Mouse (Mus musculus) T-helper 2 cell (primary cell): ENCODE results near the gene Nkd1.

Source experiments
- in situ Hi-C: fragments of 300-600 bp; cut with MboI, MseI; formaldehyde crosslinking; loops from one replicate; pipeline ENCODE4 v1.15.1; 2025; ENCODE audit warnings: high pct_unique_total_duplicates

Nkd1 gene

DNA sequence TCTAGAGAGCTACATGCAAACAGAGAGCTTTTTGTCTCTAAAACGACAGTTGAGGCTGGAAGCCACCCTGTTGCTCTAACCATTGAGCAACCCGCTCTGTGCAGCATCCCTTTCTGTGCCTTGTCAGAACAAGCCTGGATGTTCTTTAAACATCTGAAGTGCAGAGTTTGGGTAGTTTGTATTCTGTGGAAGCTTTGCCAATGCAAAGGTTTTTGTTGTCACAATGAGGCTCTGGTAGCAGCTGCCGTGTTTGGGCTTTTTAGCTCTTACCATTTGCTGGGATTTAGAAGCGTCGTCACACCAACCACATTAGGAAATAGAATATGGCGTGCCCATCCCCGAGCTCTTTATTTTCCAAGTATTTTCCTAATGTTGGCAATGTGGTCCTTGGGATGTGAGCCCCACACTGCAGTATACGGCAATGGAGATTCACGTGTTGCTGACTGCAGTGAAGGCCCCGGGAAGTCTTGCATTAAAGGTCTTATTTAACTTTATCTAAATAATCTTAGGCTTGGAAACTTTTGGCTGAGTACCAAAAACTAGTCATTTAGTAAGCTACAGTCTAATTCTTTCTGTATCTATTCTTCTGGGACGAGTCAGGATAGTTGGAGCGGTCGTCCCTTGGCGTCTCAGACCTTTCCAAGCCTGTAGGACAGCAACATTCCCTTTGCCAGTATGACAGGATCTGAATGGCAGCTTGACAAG is 51.9 kb downstream of the Nkd1 start:
- in situ Hi-C loops, result no loop called here

DNA sequence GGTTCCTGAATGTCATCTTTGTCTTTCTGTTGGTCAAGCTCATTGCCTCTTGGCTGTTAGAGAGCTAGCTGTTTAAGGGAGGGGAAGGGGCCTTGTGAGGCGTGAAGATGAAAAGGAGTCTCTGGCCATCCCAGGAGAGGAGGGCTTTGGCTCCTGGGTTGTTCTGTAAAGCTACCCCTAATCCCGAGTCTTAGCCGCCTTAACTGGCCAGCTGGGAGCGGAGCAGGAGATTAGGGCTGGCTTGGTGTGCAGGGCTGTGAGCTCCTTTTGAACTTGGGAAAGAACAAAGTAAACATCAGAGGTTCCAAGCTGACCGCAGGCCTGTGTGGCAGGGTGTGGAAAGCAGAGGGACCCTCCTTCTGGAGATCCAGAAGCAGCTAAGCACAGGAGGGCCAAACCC is 53.8 kb downstream of the Nkd1 start:
- in situ Hi-C loops, result loop anchor here (25.0 kb wide), 1 partner anchor 1212 kb away; no protein-coding TSS in a partner anchor

DNA sequence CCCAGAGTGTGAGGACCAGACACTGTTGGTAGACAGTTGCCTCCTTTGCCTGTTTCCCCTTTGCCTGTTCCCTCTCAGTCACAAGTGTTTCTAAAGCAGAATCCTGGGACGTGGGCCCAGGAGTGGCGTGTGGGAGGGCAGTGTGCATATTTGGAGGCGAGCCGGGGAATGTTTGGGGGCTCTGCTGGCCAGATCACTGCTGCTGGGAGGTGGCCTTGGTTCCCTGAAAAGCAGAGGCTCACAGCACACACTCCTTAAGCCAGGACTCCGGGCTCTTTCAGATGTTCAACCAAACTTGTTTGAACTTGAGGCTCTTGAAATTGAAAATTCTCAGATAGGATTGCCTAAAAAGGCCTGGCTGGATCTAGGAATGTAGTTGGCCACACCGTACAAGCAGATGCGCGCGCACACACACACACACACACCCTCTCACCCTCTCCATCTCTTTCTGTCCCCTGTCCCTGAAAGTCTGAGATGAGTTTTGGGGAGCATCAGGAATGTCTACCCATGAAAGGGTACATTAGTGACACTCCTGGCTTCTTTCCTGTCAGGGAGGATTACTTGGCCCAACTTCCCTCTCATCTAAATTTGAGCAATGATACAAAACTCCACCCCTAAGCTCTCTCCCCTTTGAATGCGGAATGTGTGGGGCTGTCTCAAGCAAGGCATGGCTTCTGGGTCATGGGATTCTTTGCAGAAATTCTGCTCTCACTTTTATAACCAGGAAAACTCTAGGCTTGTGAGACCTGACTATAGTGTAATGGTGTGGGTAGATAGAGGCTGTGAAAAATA is 55.4 kb downstream of the Nkd1 start:
- in situ Hi-C loops, result loop anchor here (25.0 kb wide), 1 partner anchor 1211 kb away; no protein-coding TSS in a partner anchor

DNA sequence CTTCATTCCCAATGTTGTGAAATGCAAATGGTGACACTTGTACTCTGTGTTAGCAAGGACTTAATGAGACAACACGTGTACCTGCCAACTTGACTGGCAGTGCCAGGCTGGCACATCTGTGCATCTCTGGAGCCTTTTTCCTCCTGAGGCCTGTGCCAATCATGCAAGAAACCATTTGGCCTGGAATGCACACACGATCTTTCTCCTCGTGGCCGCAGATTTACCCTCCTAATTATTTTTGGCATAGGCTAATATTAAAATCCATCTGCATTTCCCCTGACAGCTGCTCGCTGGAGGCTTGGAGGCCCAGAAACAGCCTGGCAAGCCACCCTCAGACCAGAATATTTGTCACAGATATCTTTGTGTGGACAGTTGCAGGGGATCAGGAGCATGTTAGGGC is 56.5 kb downstream of the Nkd1 start:
- in situ Hi-C loops, result loop anchor here (25.0 kb wide), 1 partner anchor 1210 kb away; no protein-coding TSS in a partner anchor

DNA sequence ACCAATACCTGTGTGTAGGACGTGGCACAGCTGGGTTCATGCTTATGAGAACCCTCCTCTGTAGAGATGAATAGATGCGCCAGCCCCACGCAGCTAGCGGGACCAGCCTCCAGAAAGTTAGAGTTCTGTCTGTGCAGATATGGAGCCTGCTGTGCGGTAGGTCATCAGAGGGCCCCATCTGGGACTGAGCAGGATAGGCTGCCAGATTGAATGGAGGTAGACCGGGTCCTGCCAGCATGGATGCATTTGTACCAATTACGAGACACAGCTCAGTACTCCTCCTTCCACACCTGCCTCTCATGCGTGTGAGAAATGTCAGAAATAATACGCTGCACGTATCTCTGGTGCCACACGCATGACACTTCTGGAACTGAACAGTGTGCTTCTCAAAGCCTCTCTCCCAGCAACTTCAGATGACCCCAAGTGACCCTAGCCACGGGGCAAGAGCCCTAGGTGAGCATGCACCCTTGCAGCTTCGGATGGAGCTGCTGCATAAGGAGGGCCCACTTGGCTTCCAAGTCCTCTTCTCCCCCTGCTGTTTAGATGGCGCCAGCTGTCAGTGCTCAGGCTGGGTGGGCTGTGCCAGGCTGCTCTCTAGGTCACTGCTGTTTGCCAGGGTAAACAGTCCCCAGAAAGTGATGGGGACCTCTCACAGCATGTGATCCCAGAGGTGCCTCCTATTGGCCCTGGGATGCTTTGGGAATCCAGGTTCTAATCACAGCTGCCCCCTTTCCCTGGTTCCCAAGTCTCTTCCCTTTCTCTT is 57.4 kb downstream of the Nkd1 start:
- in situ Hi-C loops, result loop anchor here (25.0 kb wide), 1 partner anchor 1209 kb away; no protein-coding TSS in a partner anchor

DNA sequence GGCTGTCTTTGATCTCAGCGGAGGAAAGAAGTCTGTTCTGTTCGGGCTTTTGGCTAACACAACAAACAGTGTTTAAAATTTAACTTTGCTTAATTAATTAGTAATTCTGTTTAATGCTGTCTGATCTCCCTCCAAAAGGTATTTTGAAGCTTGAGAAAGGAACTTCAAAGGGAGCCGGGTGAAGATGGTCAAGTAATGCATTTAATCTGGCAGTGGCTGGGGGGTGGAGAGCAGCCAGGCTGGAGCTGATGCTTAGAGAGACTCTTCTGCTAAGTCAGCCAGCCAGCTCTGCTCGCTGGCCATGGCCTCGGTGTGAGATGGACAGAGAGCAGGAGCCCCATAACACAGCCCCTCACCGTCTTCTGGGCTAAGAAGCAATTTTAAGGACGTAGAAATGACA is 58.1 kb downstream of the Nkd1 start:
- in situ Hi-C loops, result loop anchor here (25.0 kb wide), 1 partner anchor 1208 kb away; no protein-coding TSS in a partner anchor

DNA sequence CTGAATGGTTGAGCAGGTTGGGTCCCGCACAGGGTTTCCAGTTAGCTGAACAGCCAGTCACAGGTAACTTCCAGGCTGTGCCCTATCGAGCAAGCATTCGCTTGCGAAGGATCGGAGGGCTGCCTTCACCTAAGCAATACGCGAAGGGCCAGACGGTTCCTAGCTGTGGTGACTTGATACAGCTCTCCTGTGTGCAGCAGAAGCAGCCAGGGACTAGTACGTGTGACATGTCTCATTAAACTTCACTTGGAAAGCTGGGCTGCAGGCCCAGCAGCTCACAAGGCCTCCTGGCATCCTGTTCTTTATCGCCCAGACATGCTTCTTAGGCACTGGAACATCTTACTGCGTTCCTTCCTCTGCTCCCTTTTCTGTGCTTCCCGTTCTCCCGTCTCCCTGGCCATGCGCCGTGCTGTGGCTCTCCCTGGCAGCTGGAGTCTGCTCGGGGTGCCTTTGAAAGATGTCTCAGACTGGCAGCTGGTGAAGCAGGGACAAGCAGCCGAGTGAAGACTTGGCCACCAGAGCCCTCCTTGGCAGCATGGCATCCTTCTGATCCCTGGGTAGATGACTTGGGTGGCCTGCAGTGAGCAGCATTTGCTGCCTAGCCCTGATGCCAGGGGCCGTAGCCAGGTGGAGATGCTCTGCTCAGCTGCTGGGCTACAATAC is 58.6 kb downstream of the Nkd1 start:
- in situ Hi-C loops, result loop anchor here (25.0 kb wide), 1 partner anchor 1208 kb away; no protein-coding TSS in a partner anchor

DNA sequence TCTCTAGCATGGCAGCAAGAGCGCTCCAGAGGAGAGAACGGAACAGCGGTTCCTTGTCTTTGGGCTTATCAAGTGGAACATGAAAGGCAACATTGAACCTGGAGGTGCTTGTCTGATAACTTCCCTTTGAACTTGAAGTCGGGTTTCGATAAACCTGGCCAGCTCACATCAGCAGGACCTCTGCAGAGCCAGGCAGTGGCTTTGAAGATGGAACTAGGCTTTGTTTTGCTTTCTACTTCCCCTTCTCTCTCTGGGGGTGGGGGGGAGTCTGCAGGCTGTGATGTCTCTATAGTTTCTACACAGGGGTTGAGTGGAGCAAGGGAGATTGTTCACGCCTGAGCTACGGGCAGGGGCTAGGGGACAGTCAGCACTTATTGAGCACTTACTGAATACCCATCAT is 59.6 kb downstream of the Nkd1 start:
- in situ Hi-C loops, result loop anchor here (25.0 kb wide), 1 partner anchor 1207 kb away; no protein-coding TSS in a partner anchor

DNA sequence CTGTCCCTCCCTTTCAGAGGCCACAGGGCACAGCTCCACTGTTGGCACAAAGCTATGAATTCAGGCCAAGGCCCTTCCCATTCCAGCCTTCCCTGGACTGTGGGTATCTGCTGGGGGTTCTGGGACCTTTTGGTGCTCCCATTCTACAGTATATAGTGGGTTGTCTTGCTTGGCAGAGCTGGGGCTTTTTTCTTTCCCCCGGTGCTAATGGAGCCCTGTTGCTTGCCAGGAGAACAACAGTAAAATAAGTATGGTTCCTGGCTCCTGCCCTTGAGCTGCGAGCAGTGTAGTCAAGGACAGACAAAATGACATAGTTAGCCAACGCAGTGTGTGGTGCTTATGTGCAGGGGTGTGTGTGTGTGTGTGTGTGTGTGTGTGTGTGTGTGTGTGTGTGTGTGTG is 62.7 kb downstream of the Nkd1 start:
- in situ Hi-C loops, result loop anchor here (25.0 kb wide), 1 partner anchor 1203 kb away; no protein-coding TSS in a partner anchor

DNA sequence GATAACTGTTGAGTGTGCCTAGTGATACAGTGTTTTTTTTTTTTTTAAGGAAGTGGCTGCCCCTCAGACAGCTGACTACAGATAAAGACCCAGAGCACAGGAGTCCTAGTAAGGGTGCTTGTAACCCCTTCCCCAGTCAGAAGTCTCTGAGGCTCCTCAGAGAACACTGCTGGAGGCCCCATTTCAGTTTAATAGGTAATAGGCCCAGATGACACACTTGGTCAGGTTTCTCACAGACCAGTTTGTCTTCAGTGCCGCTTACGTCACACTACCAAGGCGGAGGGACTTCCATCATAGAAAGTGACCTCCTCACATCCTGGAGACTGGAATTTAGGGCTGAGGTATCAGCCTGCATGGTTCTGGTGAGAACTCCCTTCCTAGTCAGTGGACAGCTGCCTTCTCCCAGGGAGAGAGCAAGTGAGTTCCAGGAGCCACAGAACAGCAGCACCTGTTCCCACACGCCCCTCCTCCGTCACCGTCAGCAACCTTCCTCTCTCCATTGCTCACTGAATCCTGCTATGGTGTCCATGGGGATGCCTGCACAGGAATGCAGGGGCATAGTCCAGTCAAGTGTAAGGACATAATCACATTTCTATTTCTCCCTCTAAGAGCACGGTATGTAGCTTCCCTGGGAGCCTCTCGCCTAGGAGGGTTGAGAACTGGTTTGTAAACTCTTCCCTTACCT is 67.2 kb downstream of the Nkd1 start:
- in situ Hi-C loops, result loop anchor here (25.0 kb wide), 1 partner anchor 1199 kb away; no protein-coding TSS in a partner anchor

DNA sequence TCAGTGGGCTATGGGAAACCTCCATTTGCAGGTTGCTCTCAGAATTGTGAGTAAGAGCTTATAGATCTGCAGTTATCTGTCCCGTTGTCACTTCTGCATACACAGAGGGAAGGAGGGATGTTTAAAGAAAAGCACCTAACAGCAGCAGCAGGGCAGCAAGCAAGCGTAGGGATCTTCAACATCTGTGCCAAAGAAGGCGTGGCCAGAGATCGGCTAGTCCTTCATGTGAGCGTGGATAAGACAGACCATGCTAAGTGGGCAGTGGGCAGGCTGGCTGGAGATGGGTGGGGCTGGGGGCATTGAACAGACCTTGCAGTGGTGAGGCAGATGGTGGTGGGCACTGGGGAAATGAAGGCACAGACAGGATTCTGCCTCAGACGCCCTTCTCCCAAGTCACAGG is 69.1 kb downstream of the Nkd1 start:
- in situ Hi-C loops, result loop anchor here (25.0 kb wide), 1 partner anchor 1197 kb away; no protein-coding TSS in a partner anchor

DNA sequence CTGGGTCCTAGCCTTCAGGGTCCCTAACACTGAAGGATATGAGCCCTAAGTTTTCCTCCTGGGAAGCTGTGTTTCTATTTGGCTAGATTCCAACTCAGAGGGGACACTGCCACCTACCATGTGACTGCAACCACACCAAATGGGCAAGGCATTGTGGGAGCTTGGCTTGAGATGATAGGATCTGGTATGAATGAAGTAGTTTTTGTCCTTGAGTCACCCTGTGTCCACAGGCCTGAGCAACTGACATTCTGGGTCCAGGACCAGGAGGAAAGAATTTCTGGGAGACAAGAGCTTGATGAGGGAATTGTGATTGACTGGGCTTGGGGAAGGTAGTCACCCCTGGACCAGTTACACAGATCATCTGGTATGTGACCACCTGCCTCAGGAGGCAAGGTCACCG is 72.8 kb downstream of the Nkd1 start:
- in situ Hi-C loops, result loop anchor here (25.0 kb wide), 1 partner anchor 1193 kb away; no protein-coding TSS in a partner anchor

DNA sequence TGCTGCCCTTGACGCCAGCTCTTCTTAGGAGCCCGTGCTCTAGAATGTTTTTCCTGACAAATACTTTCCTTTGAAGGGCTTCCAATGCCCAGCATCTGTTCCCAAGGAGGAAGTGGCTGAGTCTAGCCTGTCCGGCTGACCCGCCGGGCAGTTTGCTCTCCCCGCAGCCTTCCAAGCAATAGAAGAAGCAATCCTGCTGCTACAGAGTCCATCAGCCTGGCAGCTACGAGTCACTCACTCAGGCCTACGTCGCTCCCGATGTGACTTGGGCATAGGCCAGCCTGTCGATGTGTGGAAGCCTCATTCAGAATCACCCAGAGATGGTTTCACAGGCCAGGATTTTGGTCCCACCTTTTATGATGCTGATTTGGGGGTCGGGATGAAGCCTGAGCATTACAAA is 74.9 kb downstream of the Nkd1 start:
- in situ Hi-C loops, result loop anchor here (25.0 kb wide), 1 partner anchor 1191 kb away; no protein-coding TSS in a partner anchor

DNA sequence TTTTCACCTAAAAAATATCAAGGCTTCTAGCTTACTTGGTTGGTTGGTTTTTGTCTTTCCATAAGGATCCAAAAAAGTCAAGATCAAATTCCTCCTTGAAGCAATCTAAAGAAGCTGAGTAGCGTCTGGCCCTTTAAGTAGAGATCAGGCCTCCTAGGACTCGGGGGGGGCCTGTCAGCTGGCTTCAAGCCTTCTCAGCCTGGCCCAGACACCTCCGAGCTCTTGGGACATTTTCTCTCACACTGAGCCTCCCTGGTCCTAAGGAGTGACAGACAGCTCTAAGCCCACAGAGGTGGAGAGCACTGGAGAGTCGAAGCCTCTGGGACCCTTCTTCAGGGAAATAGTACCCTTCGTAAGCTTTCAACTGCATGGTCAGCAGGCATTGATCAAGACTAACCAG is 77.4 kb downstream of the Nkd1 start:
- in situ Hi-C loops, result loop anchor here (25.0 kb wide), 1 partner anchor 1189 kb away; no protein-coding TSS in a partner anchor

DNA sequence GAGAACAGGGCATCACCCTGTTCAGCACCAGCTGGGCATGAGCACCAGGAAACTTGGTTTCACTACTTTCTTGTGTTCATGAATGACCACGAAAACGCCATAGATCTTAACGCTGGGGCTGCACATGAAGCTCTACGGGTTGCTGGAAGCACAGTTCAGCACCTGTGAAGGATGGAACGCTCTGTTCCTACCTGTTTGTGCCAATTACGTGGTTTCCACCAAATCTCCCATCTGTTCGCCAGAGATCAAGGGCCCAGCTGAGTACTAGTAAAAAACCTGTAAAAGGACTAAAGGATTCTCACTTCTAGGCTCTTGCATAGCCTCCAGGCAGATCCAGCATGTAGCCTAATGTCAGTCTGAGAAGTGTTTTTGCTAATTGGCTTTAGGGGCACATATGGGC is 78.3 kb downstream of the Nkd1 start:
- in situ Hi-C loops, result loop anchor here (25.0 kb wide), 1 partner anchor 1188 kb away; no protein-coding TSS in a partner anchor

DNA sequence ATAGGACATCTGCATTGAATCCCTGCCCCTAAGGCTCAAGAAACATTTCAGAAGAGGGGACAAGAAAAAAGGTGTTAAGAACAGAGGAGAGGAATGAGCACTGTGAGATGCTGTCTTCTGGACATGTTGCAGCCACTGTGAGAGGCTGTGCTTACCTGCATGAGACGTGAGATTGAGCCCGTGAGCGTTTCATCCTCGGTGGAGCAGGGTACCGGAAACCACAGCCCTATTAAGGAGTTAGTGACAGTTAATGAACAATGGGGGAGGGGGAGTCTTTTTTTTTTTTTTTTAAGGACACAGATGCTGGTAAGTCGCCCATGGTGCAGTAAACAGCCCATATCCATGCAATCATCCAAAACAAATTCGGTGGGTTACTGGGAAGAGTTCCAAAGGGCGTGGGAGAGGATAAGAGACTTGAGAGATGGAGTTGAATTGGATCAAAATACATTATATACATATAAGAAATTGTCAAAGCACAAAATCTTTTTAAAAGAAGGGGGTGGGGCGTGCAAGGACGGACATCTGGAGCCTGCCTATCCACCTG is 82.4 kb downstream of the Nkd1 start:
- in situ Hi-C loops, result no loop called here

DNA sequence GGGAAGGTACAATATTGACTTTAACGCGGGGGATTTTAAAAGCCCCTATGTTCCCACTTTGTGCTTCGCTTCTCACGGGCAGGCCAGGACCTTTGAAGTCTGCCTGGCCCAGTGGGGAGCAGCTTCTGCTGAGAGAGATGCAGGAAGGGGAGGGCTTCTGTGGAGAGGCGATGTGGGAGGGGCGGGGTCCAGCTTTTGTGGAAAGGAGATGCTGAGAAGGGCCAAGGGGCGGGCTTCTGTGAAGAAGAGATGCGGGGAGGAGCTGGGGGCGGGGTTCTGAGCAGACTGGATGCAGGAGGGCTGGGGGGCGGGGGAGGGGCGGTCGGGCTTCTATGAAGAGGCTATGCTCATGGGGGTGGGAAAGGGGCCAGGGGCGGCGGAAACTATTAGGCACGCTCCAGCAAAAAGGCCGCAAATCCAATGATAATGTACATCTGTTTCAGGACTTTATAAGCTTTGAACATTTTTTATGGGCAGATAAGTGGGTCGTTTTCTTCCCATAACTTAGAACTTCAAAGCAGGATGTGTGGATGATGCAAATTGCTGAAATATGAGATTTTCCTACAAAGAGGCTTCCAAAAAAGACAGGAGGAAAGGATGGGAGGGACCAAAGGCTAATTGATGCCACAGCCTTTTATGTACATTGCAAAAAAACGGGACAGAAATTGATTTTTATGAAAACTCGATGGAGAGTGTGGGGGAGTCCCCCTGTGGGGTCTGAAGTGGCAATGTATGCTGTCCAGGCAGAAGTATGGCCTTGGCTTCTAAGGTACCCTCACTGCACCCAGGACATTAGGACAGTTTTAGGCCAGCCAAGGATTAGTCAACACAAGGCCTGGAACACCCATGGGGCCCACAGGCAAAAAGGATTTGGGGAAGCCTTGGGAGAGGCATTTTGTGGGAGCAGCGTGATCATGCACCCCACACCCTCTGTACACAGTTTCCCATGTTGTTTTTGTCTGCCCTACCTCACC is 83.2 kb downstream of the Nkd1 start:
- in situ Hi-C loops, result no loop called here

DNA sequence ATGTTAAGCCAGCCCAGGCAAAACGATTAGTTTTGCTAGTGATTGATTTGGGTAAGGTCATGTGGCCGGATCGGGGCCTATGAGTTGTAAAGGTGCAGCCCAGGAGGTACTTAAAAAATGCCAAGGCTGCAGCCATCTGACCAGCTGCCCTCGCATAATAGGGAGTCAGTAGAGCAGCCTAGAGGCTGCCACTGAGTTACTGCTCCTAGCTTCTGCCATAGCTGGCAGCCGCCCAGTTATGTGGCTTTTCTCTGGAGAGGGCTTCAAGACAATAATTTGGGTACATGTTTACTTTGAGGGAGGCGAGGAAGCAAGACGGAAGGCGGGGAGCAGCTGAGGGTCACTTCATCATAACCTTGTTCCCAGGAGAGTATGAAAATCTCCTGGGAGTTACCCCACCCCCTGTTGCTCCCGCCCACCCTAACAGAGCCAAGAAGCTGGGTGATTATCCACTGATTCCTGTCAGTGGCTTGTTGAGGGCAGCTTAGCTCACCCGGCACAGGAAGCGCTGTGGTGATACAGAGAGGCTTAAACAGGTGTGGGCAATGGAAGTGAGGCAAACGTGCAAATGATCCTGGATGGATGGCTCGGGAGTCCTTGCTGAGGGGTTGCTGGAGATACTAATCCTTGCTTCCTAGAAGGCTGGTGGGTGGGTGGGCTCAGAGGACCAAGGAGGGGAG is 84.3 kb downstream of the Nkd1 start:
- in situ Hi-C loops, result no loop called here
